Mouse (Mus musculus) intestine, embryonic 14.5 days (tissue): ENCODE data around the gene Pkn3. TPM values are rescaled to one million over a fixed set of nuclear protein-coding genes. Genes with fewer than 3 reads are reported as not detected.
A peak's percentile ranks its signal among the peaks of the same experiment; 100 is the strongest.

Experiments
- ATAC-seq: fragments of 200-750 bp; cut with Nextera tagmentation; replicated peaks from 2 replicates; pipeline ENCODE4 v1.8.0; 2017; ENCODE audit warnings: low read depth, moderate number of reproducible peaks, moderate TSS enrichment, moderate library complexity; ENCODE audit not compliant: low FRiP score, low TSS enrichment
- DNase-seq: peaks from one replicate; pipeline ENCODE4 v3.0.0-alpha.2; 2018; ENCODE audit warnings: low spot score
- H3K27ac ChIP-seq: fragments of 300-500 bp; sonication (generic); 2 replicates; pipeline ENCODE4 v1.5.1; 2014; ENCODE audit warnings: low read depth, mild to moderate bottlenecking, control low read depth
- H3K27me3 ChIP-seq: fragments of 300-500 bp; sonication (generic); replicated peaks from 2 replicates; pipeline ENCODE4 v1.6.1; 2014; ENCODE audit warnings: low read length, control low read depth; ENCODE audit not compliant: control insufficient read depth, insufficient read depth
- H3K36me3 ChIP-seq: fragments of 300-500 bp; sonication (generic); 2 replicates; pipeline ENCODE4 v1.6.1; 2014; ENCODE audit warnings: low read length, control low read depth; ENCODE audit not compliant: control insufficient read depth, insufficient read depth
- H3K4me1 ChIP-seq: fragments of 300-500 bp; sonication (generic); replicated peaks from 2 replicates; pipeline ENCODE4 v1.6.1; 2014; ENCODE audit warnings: low read length, control low read depth, mixed read lengths; ENCODE audit not compliant: control insufficient read depth, insufficient read depth
- H3K4me2 ChIP-seq: fragments of 300-500 bp; sonication (generic); 2 replicates; pipeline ENCODE4 v1.6.1; 2014; ENCODE audit warnings: low read length
- H3K4me3 ChIP-seq: fragments of 300-500 bp; sonication (generic); 2 replicates; pipeline ENCODE4 v1.5.1; 2014; ENCODE audit warnings: low read depth, low read length, control low read depth, mixed read lengths
- H3K9ac ChIP-seq: fragments of 300-500 bp; sonication (generic); 2 replicates; pipeline ENCODE4 v1.6.1; 2014; ENCODE audit warnings: mild to moderate bottlenecking, low read length
- H3K9me3 ChIP-seq: fragments of 300-500 bp; sonication (generic); 2 replicates; pipeline ENCODE4 v1.6.1; 2016; ENCODE audit warnings: low read length, control low read depth; ENCODE audit not compliant: control insufficient read depth
- WGBS: fragments of 180-500 bp; shearing (Covaris S2); extraction: QIAGEN DNeasy Blood & Tissue Kit; methylation state at CpG from one replicate; pipeline ENCODE4 v1.1.7; 2014; 5-methylcytosine and 5-hydroxymethylcytosine counted together
- polyA plus RNA-seq: library from polyadenylated mRNA; unstranded; fragments of >200 nt; fragmentation: Nextera tagmentation; extraction: Ambion mirVana; gene quantifications from 2 replicates; pipeline ENCODE4 v1.2.1, GENCODE M21; 2014

Gene Pkn3
- polyA plus RNA-seq, 1 experiment from 2014 or later: 9.9 TPM

- Histone ChIP-seq H3K9me3 (no peaks in the 10 kb centered on the region), H3K27me3 (no peaks in the 10 kb centered on the region), H3K27ac (no peak overlapping the region), H3K4me3 (no peak overlapping the region), H3K4me2 (no peak overlapping the region), H3K36me3 (peaks cover 31% of the 10 kb centered on the region), H3K9ac (no peak overlapping the region), H3K4me1 (peaks cover 8% of the 10 kb centered on the region)
- WGBS: 64% methylated on average over 2 of the region's 2 CpGs
- DNase-seq (peak; percentile 63), ATAC-seq (no peak)
Observed at GRCm38 (mm10) chr2:30095882-30096527, 18.5 kb downstream of the Pkn3 start.

DNA sequence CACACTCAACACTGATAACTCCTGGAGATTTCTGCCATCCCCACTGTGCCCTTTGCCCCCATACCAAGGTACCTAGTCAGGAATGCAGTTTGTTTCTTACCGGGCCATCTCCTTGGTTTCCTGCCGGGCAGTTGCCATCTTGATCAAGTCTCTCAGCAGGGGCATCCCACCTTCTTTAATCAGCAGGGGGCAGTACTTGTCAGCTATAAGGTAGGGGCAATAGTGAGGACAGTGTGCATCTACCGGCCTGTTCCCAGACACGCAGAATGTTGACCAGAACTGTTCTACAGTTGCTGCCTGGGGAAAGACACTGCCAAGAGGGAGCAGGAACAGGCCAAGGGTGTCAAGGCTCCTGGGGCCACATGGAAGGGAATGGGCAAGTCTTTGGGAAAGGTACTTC lies 22.7 kb downstream of the Pkn3 start:
- no peak overlapping the region for H3K4me3 ChIP-seq

DNA sequence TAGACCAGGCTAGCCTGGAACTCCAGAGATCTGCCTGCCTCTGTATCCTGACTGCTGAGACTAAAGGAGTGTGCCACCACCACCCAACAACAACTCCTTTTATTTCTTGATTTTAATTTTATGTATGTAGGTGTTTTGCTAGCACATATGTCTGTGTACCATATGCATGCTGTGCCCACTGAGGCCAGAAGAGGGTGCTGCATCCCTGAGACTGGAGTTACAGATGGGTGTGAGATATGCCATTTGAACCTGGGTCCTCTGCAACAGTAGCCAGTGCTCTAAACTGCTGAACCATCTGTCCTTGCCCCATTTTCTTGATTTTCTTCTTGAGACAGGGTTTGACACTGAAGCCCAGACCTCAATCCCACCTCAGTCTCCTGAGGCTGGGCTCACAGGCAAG lies 28.9 kb downstream of the Pkn3 start:
- Histone ChIP-seq H3K36me3 (peaks cover 77% of the 10 kb centered on the region), H3K4me1 (no peaks in the 10 kb centered on the region), H3K27ac (no peak overlapping the region), H3K4me2 (no peak overlapping the region), H3K9ac (no peak overlapping the region), H3K4me3 (no peak overlapping the region), H3K27me3 (no peaks in the 10 kb centered on the region), H3K9me3 (no peaks in the 10 kb centered on the region)
- DNase-seq: peak; percentile 71
- no peak; the same call in 1 of the 2 replicates for ATAC-seq

More for the DNA sequence above, 22.7 kb downstream of the Pkn3 start:
- WGBS: 65% methylated on average over 4 of the region's 4 CpGs
- no peak for DNase-seq
- H3K27me3 ChIP-seq: no peaks in the 10 kb centered on the region
- peaks cover 55% of the 10 kb centered on the region for H3K36me3 ChIP-seq
- no peaks in the 10 kb centered on the region for H3K9me3 ChIP-seq
- no peak for ATAC-seq
- H3K9ac ChIP-seq: no peak overlapping the region
- H3K4me2 ChIP-seq: no peak overlapping the region
- no peaks in the 10 kb centered on the region for H3K4me1 ChIP-seq
- no peak overlapping the region for H3K27ac ChIP-seq

DNA sequence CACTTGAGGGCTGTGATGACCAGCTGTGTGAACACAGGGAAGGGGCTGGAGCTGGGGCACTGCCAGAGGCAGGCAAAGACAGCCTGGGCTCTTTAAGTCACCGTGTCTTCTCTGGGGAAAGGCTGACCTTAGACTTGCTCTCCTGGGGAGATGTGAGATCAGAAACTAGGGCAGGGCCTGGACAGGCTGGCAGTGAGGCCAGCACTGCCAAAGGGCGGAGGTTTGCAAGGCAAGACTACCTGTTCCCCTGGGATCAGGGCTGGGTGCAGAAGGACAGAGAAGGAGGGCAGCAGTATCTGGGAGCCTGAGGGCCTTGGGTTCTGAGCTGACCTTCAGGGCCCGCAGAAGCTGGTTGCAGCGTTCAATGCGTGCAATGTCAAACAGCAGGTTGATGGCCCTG lies 30.2 kb downstream of the Pkn3 start:
- ATAC-seq (no peak), DNase-seq (no peak)
- H3K27ac ChIP-seq: no peak overlapping the region
- H3K27me3 ChIP-seq: no peaks in the 10 kb centered on the region
- no peaks in the 10 kb centered on the region for H3K4me1 ChIP-seq
- H3K36me3 ChIP-seq: peaks cover 74% of the 10 kb centered on the region
- no peak overlapping the region for H3K9ac ChIP-seq
- H3K4me3 ChIP-seq: no peak overlapping the region
- H3K9me3 ChIP-seq: no peaks in the 10 kb centered on the region
- H3K4me2 ChIP-seq: no peak overlapping the region
- WGBS: 92% methylated on average over 5 of the region's 5 CpGs

DNA sequence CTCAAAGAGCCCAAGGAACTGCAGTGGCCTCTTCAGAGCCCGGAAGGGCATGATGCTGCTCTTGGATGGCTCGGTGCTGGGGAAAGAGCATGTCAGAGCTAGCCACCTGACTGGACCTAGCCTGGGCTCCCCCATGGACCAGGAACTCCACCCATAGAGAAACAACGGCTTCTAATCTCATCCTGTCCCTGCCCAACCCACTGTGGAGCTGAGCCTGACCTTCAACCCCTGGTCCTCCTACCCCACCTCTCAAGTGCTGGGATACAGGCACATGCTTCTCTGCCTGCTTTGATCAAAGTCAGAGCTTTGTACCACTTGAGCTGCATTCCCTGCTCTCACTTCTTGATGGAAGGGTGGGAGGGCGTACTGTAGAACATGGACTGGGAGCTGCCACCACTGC lies 30.8 kb downstream of the Pkn3 start:
- no peak overlapping the region for H3K9ac ChIP-seq
- H3K36me3 ChIP-seq: peaks cover 73% of the 10 kb centered on the region
- H3K4me2 ChIP-seq: no peak overlapping the region
- H3K27ac ChIP-seq: no peak overlapping the region
- DNase-seq: no peak
- no peaks in the 10 kb centered on the region for H3K27me3 ChIP-seq
- H3K4me3 ChIP-seq: no peak overlapping the region
- no peak for ATAC-seq
- 94% methylated on average over 4 of the region's 4 CpGs for WGBS
- no peaks in the 10 kb centered on the region for H3K9me3 ChIP-seq
- H3K4me1 ChIP-seq: no peaks in the 10 kb centered on the region

DNA sequence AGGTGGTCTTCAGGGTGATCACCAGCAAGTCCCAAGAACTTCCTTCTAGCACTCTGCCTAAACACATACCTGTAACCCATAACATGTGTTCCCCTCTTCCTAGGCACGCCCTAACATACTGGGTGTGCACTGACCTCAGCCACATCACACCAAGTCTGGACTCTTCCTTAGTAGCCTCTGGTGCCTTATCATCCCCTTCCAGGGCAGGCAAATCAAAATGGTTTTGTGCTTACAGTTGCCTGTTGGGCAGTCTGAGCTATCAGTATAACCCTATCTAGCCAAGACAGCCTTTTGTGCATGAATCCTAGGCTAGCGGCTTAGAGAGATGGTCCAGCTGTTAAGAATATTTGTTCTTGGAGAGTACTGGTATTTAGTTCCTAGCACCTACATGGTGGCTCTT lies 34.0 kb downstream of the Pkn3 start:
- Histone ChIP-seq H3K9ac (no peak overlapping the region), H3K36me3 (peaks cover 47% of the 10 kb centered on the region), H3K9me3 (no peaks in the 10 kb centered on the region), H3K4me2 (no peak overlapping the region), H3K4me3 (no peak overlapping the region), H3K27me3 (no peaks in the 10 kb centered on the region), H3K27ac (no peak overlapping the region), H3K4me1 (no peaks in the 10 kb centered on the region)
- DNase-seq: no peak
- no peak for ATAC-seq
- 88% methylated on average over 2 of the region's 2 CpGs for WGBS

DNA sequence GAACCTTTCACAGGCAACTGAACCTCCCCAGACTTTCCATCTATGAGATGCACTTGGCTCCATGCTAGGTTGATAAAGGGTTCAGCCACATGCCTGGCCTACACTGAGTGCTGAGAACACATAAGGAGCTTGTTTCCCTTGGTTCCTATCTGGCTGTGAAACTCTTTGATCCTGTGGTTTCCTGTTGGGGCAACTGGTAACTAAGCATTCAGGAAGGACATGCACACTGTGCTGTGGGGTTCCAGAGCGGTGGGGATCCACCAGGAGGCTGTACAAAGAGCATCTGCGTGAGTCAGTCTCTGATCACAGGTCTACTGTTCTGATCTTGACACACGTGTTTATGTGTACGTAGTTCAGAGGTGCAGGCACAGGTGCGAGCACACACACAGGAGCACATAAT lies 35.1 kb downstream of the Pkn3 start:
- Histone ChIP-seq H3K4me3 (no peak overlapping the region), H3K27ac (no peak overlapping the region), H3K27me3 (no peaks in the 10 kb centered on the region), H3K9ac (no peak overlapping the region), H3K4me2 (no peak overlapping the region), H3K36me3 (peaks cover 41% of the 10 kb centered on the region), H3K4me1 (no peaks in the 10 kb centered on the region), H3K9me3 (no peaks in the 10 kb centered on the region)
- WGBS: 88% methylated on average over 5 of the region's 5 CpGs
- no peak for DNase-seq
- no peak for ATAC-seq

GRCm38 (mm10) chr2:30119641-30120051 lies 42.2 kb downstream of the Pkn3 start:
- no peak overlapping the region for H3K27ac ChIP-seq
- no peaks in the 10 kb centered on the region for H3K9me3 ChIP-seq
- WGBS: 47% methylated on average over 6 of the region's 6 CpGs
- H3K4me1 ChIP-seq: peaks cover 11% of the 10 kb centered on the region
- no peak overlapping the region for H3K4me2 ChIP-seq
- H3K27me3 ChIP-seq: no peaks in the 10 kb centered on the region
- no peak overlapping the region for H3K9ac ChIP-seq
- DNase-seq: no peak
- H3K36me3 ChIP-seq: peaks cover 5% of the 10 kb centered on the region; the same call in 1 of the 2 replicates
- ATAC-seq: no peak
- no peak overlapping the region for H3K4me3 ChIP-seq

DNA sequence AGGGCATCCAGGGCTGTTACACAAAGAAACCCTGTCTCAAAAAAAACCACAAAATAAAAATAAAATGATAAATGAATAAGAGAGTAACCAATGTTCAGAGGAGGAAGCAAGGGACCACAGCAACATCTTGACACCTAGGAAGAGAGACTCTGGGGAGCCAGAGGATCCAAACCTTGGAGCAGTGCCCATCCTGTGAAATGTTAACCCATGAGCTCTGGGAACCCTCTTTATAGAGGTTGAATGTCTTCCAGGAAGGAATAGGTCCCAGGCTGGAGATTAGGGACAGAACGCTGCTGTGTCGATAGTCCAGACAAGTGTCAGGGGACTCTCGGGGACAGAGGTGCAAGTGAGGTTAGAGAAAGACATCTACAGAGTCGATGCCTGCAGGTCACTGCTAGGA lies 42.8 kb downstream of the Pkn3 start:
- no peak overlapping the region for H3K27ac ChIP-seq
- WGBS: 95% methylated on average over 4 of the region's 4 CpGs
- peaks cover 16% of the 10 kb centered on the region for H3K4me1 ChIP-seq
- H3K9ac ChIP-seq: no peak overlapping the region
- no peak for ATAC-seq
- DNase-seq: no peak
- no peaks in the 10 kb centered on the region for H3K9me3 ChIP-seq
- H3K4me3 ChIP-seq: no peak overlapping the region
- H3K4me2 ChIP-seq: no peak overlapping the region
- peaks cover 5% of the 10 kb centered on the region; the same call in 1 of the 2 replicates for H3K36me3 ChIP-seq
- H3K27me3 ChIP-seq: no peaks in the 10 kb centered on the region
